Mouse (Mus musculus): ENCODE data around the gene Gja5.

DNA sequence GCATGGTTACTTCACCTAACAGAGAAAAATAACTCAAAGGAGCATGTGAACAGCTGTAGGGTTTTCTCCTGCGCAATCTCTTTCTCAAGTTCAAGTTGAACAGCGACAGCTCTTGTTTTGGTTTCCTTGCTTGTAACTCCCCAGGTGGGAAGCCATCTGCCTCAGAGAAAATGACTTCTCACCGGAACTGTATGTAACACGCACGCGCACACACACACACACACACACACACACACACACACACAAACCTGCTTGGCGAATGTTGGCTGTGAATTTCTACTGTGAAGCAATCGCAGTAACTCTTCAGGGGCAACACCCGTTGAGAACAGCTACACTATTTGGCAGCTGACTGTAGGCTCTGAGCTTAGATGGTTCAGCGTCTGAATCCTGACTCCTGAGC, 98.6 kb downstream of the Gja5 start:
- TF ChIP-seq CTCF (IDR thresholded peaks at IDR 0.05; ENCODE audit: extremely low read depth, insufficient read depth, insufficient read length, insufficient replicate concordance) (no peak), POLR2A (IDR thresholded peaks at IDR 0.05; ENCODE audit: low read depth, low read length) (no peak)
